Mouse (Mus musculus) right cerebral cortex, postnatal 10 days (tissue): ENCODE measurements around the gene Snap47.

Experiments
- DNase-seq, 2 experiments: peaks; one replicate each; pipeline ENCODE4 v3.0.0; 2021; ENCODE audit warnings: low spot score in 2 of 2

Gene Snap47

DNA sequence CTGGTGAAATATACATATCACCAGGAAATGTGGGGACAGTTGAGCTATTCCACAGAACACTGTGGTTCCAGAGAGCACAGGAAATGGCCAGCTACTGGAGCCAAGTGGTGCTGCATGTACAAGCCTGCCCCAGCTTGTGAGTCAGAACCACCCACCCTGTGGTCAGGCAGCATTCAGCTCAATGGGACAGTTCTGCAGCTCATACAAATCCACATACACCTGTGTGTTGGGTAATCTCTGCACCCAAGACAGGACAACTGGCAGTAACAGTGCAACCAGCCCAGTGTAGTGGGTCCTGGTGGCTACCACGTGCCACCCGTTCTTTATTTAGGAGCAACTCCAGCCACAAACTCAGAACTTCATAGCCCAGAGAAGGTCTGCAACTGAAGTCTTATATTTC lies 29.0 kb downstream of the Snap47 start:
- no peak for DNase-seq

DNA sequence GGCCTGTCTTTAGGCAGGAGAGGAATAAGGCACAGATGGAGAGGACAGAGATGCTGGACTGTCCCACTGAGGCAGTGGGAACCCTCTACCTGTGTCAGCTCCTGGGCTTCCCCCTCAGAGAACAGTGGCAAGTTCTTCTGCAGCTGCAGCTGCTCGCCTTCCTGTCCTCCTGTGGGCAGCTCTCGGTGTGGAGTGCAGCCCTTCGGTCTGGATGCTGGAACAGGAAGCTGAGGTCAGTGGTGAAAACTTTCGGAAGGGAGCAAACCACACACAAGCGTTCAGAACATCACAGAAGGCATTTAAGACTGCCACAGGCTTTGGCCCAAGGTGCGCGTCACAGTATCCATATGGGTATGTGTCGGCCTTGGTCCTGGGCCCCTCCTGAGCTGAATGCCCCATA lies 29.6 kb downstream of the Snap47 start:
- DNase-seq = no peak

- DNase-seq = no peak
These were observed 32.3 kb downstream of the Snap47 start for GRCm38 (mm10) chr11:59418708-59419107.

- DNase-seq = no peak
These were observed 37.8 kb downstream of the Snap47 start for GRCm38 (mm10) chr11:59412999-59413863.

GRCm38 (mm10) chr11:59412058-59412457 lies 38.9 kb downstream of the Snap47 start:
- DNase-seq = no peak

DNA sequence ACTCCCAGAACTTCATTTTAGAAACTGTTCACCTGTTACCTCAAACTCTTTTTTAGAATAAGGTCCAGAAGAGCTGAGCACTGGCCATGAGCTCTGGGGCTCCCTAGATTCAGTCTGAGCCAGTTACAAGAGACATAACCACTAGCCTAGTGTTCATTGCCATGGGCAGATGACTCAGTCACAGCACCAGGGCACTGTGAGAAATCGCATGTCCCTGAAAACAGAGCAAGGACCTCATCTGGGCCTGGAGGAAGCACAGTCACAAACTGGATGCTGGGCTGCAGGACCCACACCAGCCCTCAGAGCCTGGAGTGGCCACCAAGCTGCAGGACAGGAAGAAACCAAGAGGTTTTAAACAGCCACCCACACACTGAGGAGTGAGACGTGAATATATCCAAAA lies 40.1 kb downstream of the Snap47 start:
- DNase-seq = no peak

- no peak for DNase-seq
These were observed 45.2 kb downstream of the Snap47 start for GRCm38 (mm10) chr11:59405761-59406160.

- no peak for DNase-seq
These were observed 50.1 kb downstream of the Snap47 start for GRCm38 (mm10) chr11:59400876-59401275.

DNA sequence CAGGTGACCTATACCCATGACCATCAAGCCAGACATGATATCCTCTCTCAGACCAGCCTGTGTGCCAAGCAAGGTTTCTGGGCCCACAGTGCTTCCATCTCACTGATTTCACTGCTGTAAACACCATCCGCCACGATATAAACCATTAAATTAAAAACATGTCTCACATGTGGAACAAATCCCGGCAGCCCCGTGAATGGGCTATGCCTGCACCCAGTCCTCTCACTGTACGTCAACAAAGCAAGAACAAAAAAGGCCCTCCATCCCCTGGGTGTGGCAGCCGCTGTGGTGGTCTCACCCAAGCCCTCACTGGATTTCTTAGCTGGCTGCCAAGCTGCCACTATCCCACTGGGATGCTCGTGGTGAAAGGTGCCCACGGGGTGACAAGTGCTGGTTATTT lies 51.2 kb downstream of the Snap47 start:
- no peak for DNase-seq

DNA sequence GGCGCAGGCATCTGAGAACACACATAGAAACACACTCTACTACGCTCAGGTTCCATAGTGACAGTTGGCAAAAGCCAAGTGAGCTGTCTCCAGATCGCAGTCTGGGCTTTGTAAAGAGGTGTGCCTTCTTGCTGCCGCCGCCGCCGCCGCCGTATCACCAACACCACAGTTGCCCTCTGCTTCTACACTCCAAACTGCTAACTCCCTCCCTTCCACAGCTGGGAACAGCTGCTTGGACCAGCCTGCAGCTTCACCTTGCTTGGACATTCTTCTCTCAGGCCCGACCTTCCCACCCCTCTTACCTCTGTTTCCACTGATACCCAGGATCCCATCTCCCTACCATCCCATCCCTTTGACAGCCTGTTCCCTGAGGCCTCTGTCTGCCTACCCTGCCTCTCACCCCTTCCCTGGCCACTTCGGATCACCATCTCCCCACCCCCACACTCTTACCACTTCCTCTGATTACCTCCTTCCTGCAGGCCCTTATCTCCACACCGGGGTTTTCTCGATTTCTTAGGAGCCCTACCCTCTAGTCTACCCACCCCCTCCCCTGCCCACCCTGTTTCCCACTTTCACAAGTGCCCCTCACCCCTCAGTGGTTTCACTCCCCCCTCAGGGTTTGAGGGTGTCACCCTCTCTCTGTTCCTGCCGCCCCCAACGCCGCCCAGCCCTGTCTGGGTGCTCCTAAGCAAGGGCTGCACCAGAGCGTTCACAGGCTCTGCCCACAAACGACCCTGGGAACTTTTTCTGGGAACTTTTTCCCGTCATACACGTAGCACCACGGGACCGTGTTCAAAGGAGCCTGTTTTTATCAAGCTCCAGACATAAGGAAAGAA lies 53.2 kb downstream of the Snap47 start:
- DNase-seq = no peak

DNA sequence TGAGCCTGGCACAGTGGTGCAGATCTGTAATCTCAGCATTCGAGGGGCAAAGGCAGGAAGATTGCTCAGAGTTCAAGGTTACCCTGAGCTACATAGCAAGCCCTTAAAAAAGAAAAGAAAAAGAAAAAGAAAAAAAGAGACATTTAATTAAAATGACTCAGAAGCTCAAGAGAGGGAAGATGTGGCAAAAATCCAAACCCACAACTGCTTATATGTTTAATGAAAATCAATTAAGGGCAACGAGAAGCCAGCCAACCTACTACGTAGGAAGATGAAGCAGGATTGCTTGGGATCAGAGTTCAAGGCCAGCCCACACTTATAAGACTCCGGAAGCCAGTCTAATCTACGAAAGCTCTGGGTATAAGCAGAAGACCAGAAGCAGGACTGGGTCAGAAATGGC lies 56.5 kb downstream of the Snap47 start:
- DNase-seq = no peak

- peak; percentile 74 to 76 for DNase-seq
These were observed 57.4 kb downstream of the Snap47 start for GRCm38 (mm10) chr11:59393591-59393990.

DNA sequence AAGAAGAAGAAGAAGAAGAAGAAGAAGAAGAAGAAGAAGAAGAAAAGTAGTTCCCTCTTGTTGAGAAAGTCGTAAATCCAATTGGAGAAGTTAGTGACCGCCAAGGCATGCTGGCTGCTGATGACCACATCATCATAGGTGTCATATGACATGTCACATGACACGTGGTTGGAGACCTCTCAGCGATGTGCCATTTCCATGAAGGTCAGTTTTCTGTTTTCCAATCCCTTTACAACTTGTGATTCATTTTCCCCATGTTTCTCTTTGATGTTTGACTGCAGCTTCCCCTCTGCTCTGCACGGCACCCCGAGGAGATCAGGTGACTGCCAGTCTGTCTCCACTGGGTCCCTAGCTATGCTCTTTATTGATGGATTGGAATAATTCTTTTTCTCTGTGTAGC lies 58.7 kb downstream of the Snap47 start:
- no peak for DNase-seq

DNA sequence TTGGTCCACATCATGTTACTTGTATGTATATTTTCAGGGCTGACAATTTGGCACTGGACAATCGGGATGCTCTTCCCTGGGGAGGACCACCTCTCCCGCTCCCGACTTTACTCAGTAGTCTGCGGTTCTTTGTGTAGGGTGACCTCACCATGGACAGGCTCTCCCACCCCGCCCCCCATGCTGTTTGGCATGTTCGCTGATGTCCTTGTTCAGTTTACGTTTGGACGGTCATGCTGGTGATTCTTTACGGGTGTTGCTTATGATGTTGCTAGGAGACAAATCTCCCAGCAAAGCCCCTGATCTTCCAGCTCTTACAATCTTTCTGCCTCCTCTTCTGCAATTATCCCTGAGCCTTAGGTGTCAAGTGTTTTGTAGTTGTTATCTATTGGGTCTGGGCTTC lies 60.5 kb downstream of the Snap47 start:
- DNase-seq = no peak

GRCm38 (mm10) chr11:59389617-59390016 lies 61.4 kb downstream of the Snap47 start:
- no peak for DNase-seq

DNA sequence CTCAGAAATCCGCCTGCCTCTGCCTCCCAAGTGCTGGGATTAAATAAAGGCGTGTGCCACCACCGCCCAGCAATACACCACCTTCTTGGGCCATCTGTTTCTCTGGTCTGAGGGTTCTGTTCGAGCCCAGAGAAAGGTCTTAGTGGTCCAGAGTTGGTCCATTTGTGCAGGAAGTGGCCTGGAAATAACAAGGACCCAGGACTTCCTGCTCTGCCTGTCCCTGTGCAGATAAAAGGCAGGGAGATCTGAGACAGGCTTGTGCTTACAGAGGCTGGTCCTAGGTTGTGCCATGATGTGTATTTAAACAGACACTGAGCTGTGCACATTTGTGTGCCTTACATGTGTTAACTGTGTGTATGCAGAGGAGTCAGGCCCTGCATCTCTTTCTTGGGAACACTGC lies 62.2 kb downstream of the Snap47 start:
- no peak for DNase-seq

GRCm38 (mm10) chr11:59387471-59387870 lies 63.5 kb downstream of the Snap47 start:
- DNase-seq = no peak

- DNase-seq = no peak
These were observed 65.9 kb downstream of the Snap47 start for GRCm38 (mm10) chr11:59385123-59385522.

- DNase-seq = no peak
These were observed 66.5 kb downstream of the Snap47 start for GRCm38 (mm10) chr11:59384441-59384959.

DNA sequence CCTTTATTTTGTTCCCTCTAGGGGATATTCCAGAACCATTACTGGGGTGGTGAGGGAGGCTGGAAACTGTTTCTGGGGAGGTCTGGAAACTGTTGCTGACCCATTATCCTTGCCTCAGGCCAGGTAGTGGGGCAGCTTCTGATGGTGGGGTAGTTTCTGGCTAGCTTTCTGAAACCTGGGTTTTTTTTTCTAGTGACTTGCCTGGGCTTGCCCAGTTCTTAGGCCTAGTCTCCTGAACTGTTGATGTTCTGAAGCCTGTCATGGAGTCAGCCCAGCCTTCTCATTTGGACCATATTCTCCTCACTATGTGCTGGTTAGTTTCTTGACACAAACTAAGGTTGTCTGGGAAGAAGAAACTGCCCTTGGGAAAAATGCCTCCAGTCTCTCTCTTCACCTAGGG lies 71.4 kb downstream of the Snap47 start:
- DNase-seq = no peak

DNA sequence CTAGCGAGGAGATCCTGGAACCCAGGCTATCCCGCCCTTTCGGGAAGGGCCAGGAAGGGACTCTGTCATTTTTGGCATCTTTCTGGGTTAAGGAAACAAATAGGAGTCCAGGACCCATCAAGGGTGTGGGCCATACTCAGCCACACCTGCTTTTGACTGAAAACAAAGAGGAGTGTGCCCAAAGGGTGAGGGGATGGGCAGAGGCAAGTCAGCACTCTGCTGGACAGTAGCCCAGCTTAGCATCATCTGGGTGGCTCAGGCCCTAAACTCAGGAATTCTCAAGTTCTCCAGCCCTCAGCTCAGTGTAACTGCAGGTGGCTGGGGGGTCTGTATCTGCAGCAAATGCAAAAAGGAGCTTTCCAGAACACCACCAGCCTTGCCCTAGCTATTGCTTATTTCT lies 73.0 kb downstream of the Snap47 start:
- DNase-seq = no peak

- no peak for DNase-seq
These were observed 75.5 kb downstream of the Snap47 start, which contains the start of gene Prss38 for GRCm38 (mm10) chr11:59375475-59375874. Gene Prss38 (minus strand): TSS chr11:59375657.

- no peak for DNase-seq
These were observed 81.1 kb downstream of the Snap47 start for GRCm38 (mm10) chr11:59369848-59370247.
